Mouse (Mus musculus) heart, postnatal 0 days (tissue): ENCODE data around the gene Cntn5. TPM values are rescaled to one million over a fixed set of nuclear protein-coding genes. Genes with fewer than 3 reads are reported as not detected.

ENCODE experiments used
- ATAC-seq: fragments of 200-750 bp; cut with Nextera tagmentation; 2 replicates; pipeline ENCODE4 v1.8.0; 2017; ENCODE audit warnings: low read depth, moderate number of reproducible peaks, moderate library complexity; ENCODE audit not compliant: insufficient read depth
- DNase-seq: peaks from one replicate; pipeline ENCODE4 v3.0.0-alpha.2; 2016; ENCODE audit warnings: low spot score
- H3K27ac ChIP-seq: fragments of 300-500 bp; sonication (generic); 2 replicates; pipeline ENCODE4 v1.5.1; 2014; ENCODE audit warnings: low read depth, mild to moderate bottlenecking
- H3K27me3 ChIP-seq: fragments of 300-500 bp; sonication (generic); 2 replicates; pipeline ENCODE4 v1.6.1; 2014; ENCODE audit warnings: low read length, mixed read lengths; ENCODE audit not compliant: control insufficient read depth, insufficient read depth
- H3K36me3 ChIP-seq: fragments of 300-500 bp; sonication (generic); replicated peaks from 2 replicates; pipeline ENCODE4 v1.6.1; 2014; ENCODE audit warnings: low read length, mixed read lengths; ENCODE audit not compliant: control insufficient read depth, insufficient read depth
- H3K4me1 ChIP-seq: fragments of 300-500 bp; sonication (generic); 2 replicates; pipeline ENCODE4 v1.6.1; 2014; ENCODE audit warnings: antibody characterized with exemption; ENCODE audit not compliant: control insufficient read depth, insufficient read depth
- H3K4me2 ChIP-seq: fragments of 300-500 bp; sonication (generic); 2 replicates; pipeline ENCODE4 v1.6.1; 2014; ENCODE audit warnings: low read depth, mild to moderate bottlenecking, low read length, moderate library complexity
- H3K4me3 ChIP-seq: fragments of 300-500 bp; sonication (generic); 2 replicates; pipeline ENCODE4 v1.5.1; 2014; ENCODE audit warnings: low read depth, low read length
- H3K9ac ChIP-seq: fragments of 300-500 bp; sonication (generic); replicated peaks from 2 replicates; pipeline ENCODE4 v1.6.1; 2014; ENCODE audit warnings: low read depth, low read length, mixed read lengths
- H3K9me3 ChIP-seq: fragments of 300-500 bp; sonication (generic); replicated peaks from 2 replicates; pipeline ENCODE4 v1.6.1; 2016; ENCODE audit warnings: low read length; ENCODE audit not compliant: control insufficient read depth
- CTCF ChIP-seq: IDR thresholded peaks from 2 replicates; pipeline ENCODE4 v1.5.1; 2016; ENCODE audit warnings: antibody characterized with exemption, control low read depth, low read depth
- EP300 ChIP-seq: IDR thresholded peaks from 2 replicates; pipeline ENCODE4 v1.6.1; 2016; ENCODE audit warnings: antibody characterized with exemption, low read depth
- WGBS: fragments of 180-500 bp; shearing (Covaris S2); extraction: QIAGEN DNeasy Blood & Tissue Kit; methylation state at CpG from one replicate; pipeline ENCODE4 v1.1.7; 2014; 5-methylcytosine and 5-hydroxymethylcytosine counted together
- microRNA-seq: library from miRNA; unstranded; fragments of <30 nt; microRNA quantifications from one replicate; pipeline ENCODE4, GENCODE M21; 2016
- polyA plus RNA-seq: library from polyadenylated mRNA; unstranded; fragments of >200 nt; fragmentation: Nextera tagmentation; extraction: Ambion mirVana; gene quantifications from 2 replicates; pipeline ENCODE4 v1.2.1, GENCODE M21; 2015
- total RNA-seq: library from RNA; depleted of rRNA; stranded (reverse); fragments of >200 nt; gene quantifications from 2 replicates; pipeline ENCODE4 v1.2.3, GENCODE M21; 2014; ENCODE audit warnings: low replicate concordance

Gene Cntn5
- total and polyA plus RNA-seq, 2 experiments from 2014 or later, result 0.07 to 0.19 TPM

DNA sequence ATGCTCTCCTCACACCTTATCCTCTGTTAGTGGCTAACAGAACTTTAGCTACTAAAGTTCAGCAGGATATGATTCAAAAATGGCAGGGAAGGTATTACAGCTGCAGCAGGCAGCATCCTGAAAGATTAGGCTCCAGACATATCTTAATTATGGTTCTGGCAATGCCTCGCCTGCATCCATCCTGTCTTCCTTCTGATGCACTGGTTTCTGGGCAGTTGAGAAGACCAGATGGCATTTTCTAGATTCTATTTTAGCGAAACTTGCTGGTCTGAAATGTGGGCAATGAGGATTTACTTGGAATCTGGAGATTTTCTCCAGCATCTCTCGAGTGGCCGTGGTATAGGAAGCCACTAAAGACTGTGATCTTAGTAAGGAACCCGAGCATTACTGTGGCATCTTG, 1230.0 kb downstream of the Cntn5 start:
- ATAC-seq (no peak), DNase-seq (no peak)
- TF ChIP-seq CTCF (no peak), EP300 (no peak)
- no peak overlapping the region for H3K9ac ChIP-seq
- 82% methylated on average over 5 of the region's 5 CpGs for WGBS
- no peak overlapping the region for H3K27ac ChIP-seq
- H3K4me3 ChIP-seq, result no peak overlapping the region
- H3K4me2 ChIP-seq, result no peak overlapping the region
- peaks cover 7% of the 10 kb centered on the region; the same call in 1 of the 2 replicates for H3K4me1 ChIP-seq
- H3K9me3 ChIP-seq, result no peaks in the 10 kb centered on the region
- no peaks in the 10 kb centered on the region for H3K27me3 ChIP-seq
- no peaks in the 10 kb centered on the region for H3K36me3 ChIP-seq

DNA sequence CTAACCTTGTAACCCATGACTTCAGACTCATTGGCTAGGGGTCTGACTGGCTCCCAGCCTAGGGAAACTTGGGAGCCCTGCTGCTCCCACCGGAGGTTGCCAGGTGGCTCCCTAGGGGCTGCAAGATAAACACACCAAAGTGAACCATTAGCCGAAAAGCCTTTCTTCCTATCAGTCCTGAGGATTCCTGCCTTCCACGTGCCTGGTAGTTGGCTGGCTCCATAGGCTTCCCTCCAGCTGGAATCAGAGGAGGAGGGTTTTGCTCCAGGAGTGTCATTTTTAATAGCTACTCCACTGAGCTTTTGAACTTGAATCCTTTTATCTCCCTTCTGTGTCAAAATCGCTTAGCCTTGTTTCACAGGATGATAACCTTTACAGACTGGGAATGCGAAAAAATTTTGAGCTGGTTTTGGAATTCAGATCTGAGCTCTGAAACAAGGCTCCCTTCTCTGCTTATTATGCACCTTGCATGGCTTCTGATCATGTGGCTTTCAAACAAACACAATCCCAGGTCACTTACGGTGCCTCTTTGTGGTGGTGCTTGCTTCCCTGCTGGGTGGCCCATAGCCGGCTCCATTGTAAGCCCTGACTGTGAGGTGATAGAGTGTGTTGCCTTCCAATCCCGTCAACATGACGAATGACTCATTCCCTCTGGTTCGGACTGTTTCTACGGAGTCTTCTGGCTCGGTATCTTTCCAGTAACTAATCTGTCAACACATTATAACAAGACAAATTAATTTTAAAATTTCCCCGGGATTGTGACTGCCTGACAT, 1231.1 kb downstream of the Cntn5 start:
- no peak overlapping the region for H3K4me3 ChIP-seq
- TF ChIP-seq EP300, result no peak
- TF ChIP-seq CTCF, result no peak
- H3K36me3 ChIP-seq, result no peaks in the 10 kb centered on the region
- H3K4me2 ChIP-seq, result peak overlapping the region; percentile 15; the same call in 1 of the 2 replicates
- 11% methylated on average over 13 of the region's 13 CpGs for WGBS
- no peak overlapping the region for H3K27ac ChIP-seq
- no peaks in the 10 kb centered on the region for H3K9me3 ChIP-seq
- H3K27me3 ChIP-seq, result no peaks in the 10 kb centered on the region
- H3K4me1 ChIP-seq, result peaks cover 7% of the 10 kb centered on the region; the same call in 1 of the 2 replicates
- no peak overlapping the region for H3K9ac ChIP-seq
- no peak for DNase-seq
- 0 out of 2 replicates have a peak, but pooled peaks have one; percentile 36 for ATAC-seq

DNA sequence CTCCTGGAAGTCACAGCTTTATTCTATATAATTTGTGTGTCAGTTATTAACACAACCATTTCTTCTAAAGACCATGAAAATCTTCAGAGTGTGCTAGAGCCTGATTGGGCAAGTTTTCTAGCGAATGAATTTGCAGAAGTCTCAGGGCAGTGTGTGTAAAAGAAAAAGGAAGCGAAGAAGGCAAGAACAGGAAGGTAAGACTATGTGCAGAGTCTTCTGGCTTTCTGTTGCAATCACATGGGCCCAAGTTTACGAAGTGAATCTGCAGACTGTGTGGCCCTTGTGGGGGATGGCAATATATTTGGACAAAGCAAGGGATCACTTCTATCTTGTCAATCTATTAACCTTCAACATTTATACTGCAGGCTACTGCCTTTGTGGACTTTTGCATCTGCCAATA, 1251.1 kb downstream of the Cntn5 start:
- no peak overlapping the region for H3K27ac ChIP-seq
- DNase-seq (no peak), ATAC-seq (no peak)
- H3K9me3 ChIP-seq, result no peaks in the 10 kb centered on the region
- no peaks in the 10 kb centered on the region for H3K4me1 ChIP-seq
- H3K9ac ChIP-seq, result no peak overlapping the region
- TF ChIP-seq CTCF (no peak), EP300 (no peak)
- H3K27me3 ChIP-seq, result no peaks in the 10 kb centered on the region
- 77% methylated on average over 3 of the region's 3 CpGs for WGBS
- H3K4me3 ChIP-seq, result no peak overlapping the region
- no peak overlapping the region for H3K4me2 ChIP-seq
- no peaks in the 10 kb centered on the region for H3K36me3 ChIP-seq

DNA sequence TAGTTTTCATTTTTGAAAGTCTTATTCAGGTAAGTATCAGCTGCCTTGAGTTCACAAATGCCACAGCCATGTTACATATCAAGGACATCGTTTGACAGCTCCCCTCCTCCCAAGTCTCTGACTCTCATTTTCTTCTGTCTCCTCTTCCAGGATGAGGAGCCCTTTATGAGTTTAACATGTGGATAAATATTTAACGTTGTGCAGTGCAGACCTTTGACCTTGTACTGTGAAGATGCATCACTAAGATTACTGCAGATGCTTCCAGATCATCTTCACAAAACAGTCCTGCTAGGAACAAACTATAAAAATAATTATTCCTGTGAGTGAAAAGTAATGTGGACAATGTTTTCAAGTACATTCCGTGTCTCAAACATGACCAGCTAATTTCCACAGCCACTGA, 1257.2 kb downstream of the Cntn5 start:
- Histone ChIP-seq H3K36me3 (no peaks in the 10 kb centered on the region), H3K4me2 (no peak overlapping the region), H3K27ac (no peak overlapping the region), H3K4me3 (no peak overlapping the region), H3K27me3 (no peaks in the 10 kb centered on the region), H3K4me1 (no peaks in the 10 kb centered on the region), H3K9me3 (no peaks in the 10 kb centered on the region), H3K9ac (no peak overlapping the region)
- TF ChIP-seq EP300 (no peak), CTCF (no peak)
- 68% methylated on average over 3 of the region's 3 CpGs for WGBS
- DNase-seq, result no peak
- no peak for ATAC-seq

DNA sequence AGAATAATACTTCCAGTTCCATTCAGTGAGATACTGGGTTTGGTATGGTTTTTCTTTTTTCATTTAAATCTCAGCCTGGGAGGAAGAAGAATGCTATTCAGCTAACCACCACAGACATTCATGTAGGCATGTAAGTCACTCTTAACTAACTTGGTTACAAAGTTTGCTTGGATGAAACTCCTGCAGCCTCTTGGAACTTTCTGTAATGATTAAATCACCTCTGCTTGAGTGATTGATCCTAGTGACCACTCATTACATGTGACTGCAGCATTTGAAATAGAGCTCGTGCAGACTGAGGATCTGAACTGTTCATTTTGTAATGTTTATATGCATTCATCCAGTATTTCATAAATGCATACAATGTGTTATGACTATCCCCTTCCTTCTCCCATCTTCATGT, 1258.3 kb downstream of the Cntn5 start:
- Histone ChIP-seq H3K27ac (no peak overlapping the region), H3K27me3 (no peaks in the 10 kb centered on the region), H3K4me2 (no peak overlapping the region), H3K9ac (no peak overlapping the region), H3K9me3 (no peaks in the 10 kb centered on the region), H3K36me3 (no peaks in the 10 kb centered on the region), H3K4me3 (no peak overlapping the region), H3K4me1 (no peaks in the 10 kb centered on the region)
- TF ChIP-seq CTCF, result no peak
- TF ChIP-seq EP300, result no peak
- WGBS, result 76% methylated on average over 1 of the region's 1 CpGs
- no peak for ATAC-seq
- no peak for DNase-seq

Small RNA genes lying within 50 kb of the gene (microRNA-seq; reads per million reads assigned to microRNA genes)
- gene Gm24496 (not detected), gene Gm25086 (not detected), gene Gm26195 (not detected), gene Mir6237 (not detected)
